Mouse (Mus musculus) heart, embryonic 14.5 days (tissue): ENCODE data around the gene Olfr71. TPM values are rescaled to one million over a fixed set of nuclear protein-coding genes. Genes with fewer than 3 reads are reported as not detected.
A peak's percentile ranks its signal among the peaks of the same experiment; 100 is the strongest.

ENCODE experiments used
- ATAC-seq: fragments of 200-750 bp; cut with Nextera tagmentation; 2 replicates; pipeline ENCODE4 v1.8.0; 2017; ENCODE audit warnings: low read depth, moderate TSS enrichment; ENCODE audit not compliant: insufficient number of reproducible peaks, insufficient read depth, low FRiP score
- H3K27ac ChIP-seq, 2 experiments: fragments of 200-500 bp in 1 of 2; fragments of 300-500 bp in 1 of 2; sonication (generic) in 1 of 2; replicated peaks in 1 of 2; 2 replicates each; pipeline ENCODE4 v1.5.1; 2012 to 2014; ENCODE audit warnings: low read depth in 2 of 2, low read length in 2 of 2, control low read depth in 1 of 2, mild to moderate bottlenecking in 1 of 2, mixed read lengths in 1 of 2; ENCODE audit not compliant: control insufficient read depth in 1 of 2, insufficient read depth in 1 of 2
- H3K27me3 ChIP-seq: fragments of 300-500 bp; sonication (generic); 2 replicates; pipeline ENCODE4 v1.6.1; 2014; ENCODE audit warnings: mild to moderate bottlenecking, low read length, control low read depth; ENCODE audit not compliant: control insufficient read depth, insufficient read depth
- H3K36me3 ChIP-seq: fragments of 300-500 bp; sonication (generic); 2 replicates; pipeline ENCODE4 v1.6.1; 2014; ENCODE audit warnings: mild to moderate bottlenecking, control low read depth, low read length, mixed read lengths; ENCODE audit not compliant: control insufficient read depth, insufficient read depth
- H3K4me1 ChIP-seq, 2 experiments: fragments of 200-500 bp in 1 of 2; fragments of 300-500 bp in 1 of 2; sonication (generic) in 1 of 2; 2 replicates each; pipeline ENCODE4 v1.6.1; 2012 to 2014; ENCODE audit warnings: low read length in 2 of 2, control low read depth in 1 of 2, mixed read lengths in 1 of 2; ENCODE audit not compliant: control insufficient read depth in 2 of 2, insufficient read depth in 2 of 2
- H3K4me2 ChIP-seq: fragments of 300-500 bp; sonication (generic); 2 replicates; pipeline ENCODE4 v1.6.1; 2014; ENCODE audit warnings: mild to moderate bottlenecking, low read length
- H3K4me3 ChIP-seq, 2 experiments: fragments of 200-500 bp in 1 of 2; fragments of 300-500 bp in 1 of 2; sonication (generic) in 1 of 2; 2 replicates each; pipeline ENCODE4 v1.5.1; 2012 to 2014; ENCODE audit warnings: low read length in 2 of 2, mild to moderate bottlenecking in 2 of 2, control low read depth in 1 of 2, low read depth in 1 of 2, moderate library complexity in 1 of 2; ENCODE audit not compliant: control insufficient read depth in 1 of 2, insufficient read depth in 1 of 2
- H3K9ac ChIP-seq: fragments of 300-500 bp; sonication (generic); 2 replicates; pipeline ENCODE4 v1.6.1; 2014; ENCODE audit warnings: mild to moderate bottlenecking, low read length
- H3K9me3 ChIP-seq: fragments of 300-500 bp; sonication (generic); 2 replicates; pipeline ENCODE4 v1.6.1; 2016; ENCODE audit warnings: low read length, control low read depth; ENCODE audit not compliant: control insufficient read depth
- WGBS: fragments of 180-500 bp; shearing (Covaris S2); extraction: QIAGEN DNeasy Blood & Tissue Kit; methylation state at CpG from one replicate; pipeline ENCODE4 v1.1.7; 2014; 5-methylcytosine and 5-hydroxymethylcytosine counted together
- polyA plus RNA-seq: library from polyadenylated mRNA; unstranded; fragments of >200 nt; fragmentation: Nextera tagmentation; extraction: Ambion mirVana; gene quantifications from 2 replicates; pipeline ENCODE4 v1.2.1, GENCODE M21; 2014

The Olfr71 gene
- polyA plus RNA-seq, 1 experiment from 2014 or later: not detected

- Histone ChIP-seq H3K4me3 (no peak overlapping the region), H3K27me3 (peaks cover 1% of the 10 kb centered on the region; the same call in 1 of the 2 replicates), H3K27ac (no peak overlapping the region), H3K9ac (no peak overlapping the region), H3K9me3 (no peaks in the 10 kb centered on the region), H3K4me2 (no peak overlapping the region), H3K36me3 (peaks cover 19% of the 10 kb centered on the region), H3K4me1 (peaks cover 12 to 26% of the 10 kb centered on the region in 2 experiments)
- no peak for ATAC-seq
- 4% methylated on average over 2 of the region's 2 CpGs for WGBS
Observed at GRCm38 (mm10) chr4:43672070-43672469, 38.0 kb downstream of the Olfr71 start.

GRCm38 (mm10) chr4:43669428-43669794, 40.6 kb downstream of the Olfr71 start:
- Histone ChIP-seq H3K27me3 (peaks cover 21% of the 10 kb centered on the region), H3K4me1 (peaks cover 12 to 26% of the 10 kb centered on the region in 2 experiments), H3K9me3 (no peaks in the 10 kb centered on the region), H3K27ac (peak overlapping the region in 1 of 2 experiments; percentile 62; a peak in 2 of 4 replicates), H3K4me3 (peak overlapping the region; percentile 71 to 73), H3K4me2 (peak overlapping the region; percentile 69), H3K36me3 (peaks cover under 1% of the 10 kb centered on the region; the same call in 1 of the 2 replicates), H3K9ac (peak overlapping the region; percentile 86)
- 3% methylated on average over 20 of the region's 25 CpGs for WGBS
- peak; percentile 77 for ATAC-seq

- peak within 1 kb of the TSS; percentile 71 to 73 for H3K4me3 ChIP-seq
- no peaks in the 10 kb centered on the region; the same call in 1 of the 2 replicates for H3K36me3 ChIP-seq
- 1% methylated on average over 28 of the region's 41 CpGs for WGBS
- ATAC-seq: peak; percentile 89
- peak within 1 kb of the TSS in 1 of 2 experiments; percentile 62; a peak in 2 of 4 replicates for H3K27ac ChIP-seq
- H3K4me2 ChIP-seq: peak within 1 kb of the TSS; percentile 69
- H3K27me3 ChIP-seq: peaks cover 23% of the 10 kb centered on the region
- peak within 1 kb of the TSS; percentile 86 for H3K9ac ChIP-seq
- peaks cover 12 to 26% of the 10 kb centered on the region in 2 experiments for H3K4me1 ChIP-seq
- H3K9me3 ChIP-seq: no peaks in the 10 kb centered on the region
Observed at GRCm38 (mm10) chr4:43668782-43669427, 41.1 kb downstream of the Olfr71 start, which contains the start of the genes Tmem8b and Fam221b. Gene Tmem8b, plus strand, starts transcription at chr4:43668971. Gene Fam221b, minus strand, starts transcription at chr4:43669145.

GRCm38 (mm10) chr4:43666412-43666811, 43.6 kb downstream of the Olfr71 start:
- 10% methylated on average over 4 of the region's 4 CpGs for WGBS

GRCm38 (mm10) chr4:43657146-43657545, 52.9 kb downstream of the Olfr71 start:
- peak overlapping the region in 1 of 2 experiments; percentile 95; a peak in 1 of 4 replicates for H3K27ac ChIP-seq
- H3K27me3 ChIP-seq: peaks cover 7% of the 10 kb centered on the region
- peak overlapping the region; percentile 90 for H3K4me2 ChIP-seq
- no peak for ATAC-seq
- peak overlapping the region in 1 of 2 experiments; percentile 84; a peak in 2 of 4 replicates for H3K4me3 ChIP-seq
- H3K9me3 ChIP-seq: no peaks in the 10 kb centered on the region
- H3K4me1 ChIP-seq: peaks cover 2 to 17% of the 10 kb centered on the region in 2 experiments; a peak in 2 of 4 replicates
- H3K9ac ChIP-seq: no peak overlapping the region
- H3K36me3 ChIP-seq: no peaks in the 10 kb centered on the region
- WGBS: 67% methylated on average over 4 of the region's 4 CpGs

More at GRCm38 (mm10) chr4:43666412-43666811, 43.6 kb downstream of the Olfr71 start:
- Histone ChIP-seq H3K27ac (no peak overlapping the region), H3K4me3 (no peak overlapping the region), H3K9me3 (no peaks in the 10 kb centered on the region), H3K36me3 (no peaks in the 10 kb centered on the region), H3K4me2 (no peak overlapping the region), H3K9ac (no peak overlapping the region), H3K27me3 (peaks cover 42% of the 10 kb centered on the region), H3K4me1 (peaks cover 5 to 17% of the 10 kb centered on the region in 2 experiments; a peak in 3 of 4 replicates)
- ATAC-seq: no peak

- Histone ChIP-seq H3K27me3 (peaks cover 4% of the 10 kb centered on the region; the same call in 1 of the 2 replicates), H3K36me3 (0 out of 2 replicates have a peak, but pooled peaks cover 2% of the 10 kb centered on the region), H3K4me2 (peak within 1 kb of the TSS; percentile 90), H3K27ac (peak within 1 kb of the TSS; percentile 80 to 95), H3K9ac (peak within 1 kb of the TSS; percentile 92), H3K4me1 (peaks cover 2 to 17% of the 10 kb centered on the region in 2 experiments; a peak in 2 of 4 replicates), H3K9me3 (no peaks in the 10 kb centered on the region), H3K4me3 (peak within 1 kb of the TSS; percentile 73 to 84)
- 1% methylated on average over 34 of the region's 34 CpGs for WGBS
- peak; percentile 93 for ATAC-seq
Observed at GRCm38 (mm10) chr4:43656339-43657109, 53.5 kb downstream of the Olfr71 start, which contains the start of gene Hint2. Gene Hint2, minus strand, starts transcription at chr4:43656466.

- H3K36me3 ChIP-seq: 0 out of 2 replicates have a peak, but pooled peaks cover 5% of the 10 kb centered on the region
- 5% methylated on average over 34 of the region's 34 CpGs for WGBS
- H3K9ac ChIP-seq: peak overlapping the region; percentile 92
- peaks cover 2 to 17% of the 10 kb centered on the region in 2 experiments; a peak in 2 of 4 replicates for H3K4me1 ChIP-seq
- H3K4me3 ChIP-seq: peak overlapping the region; percentile 73 to 84
- peak overlapping the region; percentile 80 to 95 for H3K27ac ChIP-seq
- peak; percentile 22 for ATAC-seq
- peak overlapping the region; percentile 90 for H3K4me2 ChIP-seq
- no peaks in the 10 kb centered on the region for H3K9me3 ChIP-seq
- peaks cover 4% of the 10 kb centered on the region; the same call in 1 of the 2 replicates for H3K27me3 ChIP-seq
Observed at GRCm38 (mm10) chr4:43655656-43656338, 54.3 kb downstream of the Olfr71 start.
